Mouse (Mus musculus) kidney, adult 2 months (tissue): ENCODE measurements around the gene Erich3. TPM values are rescaled to one million over a fixed set of nuclear protein-coding genes. Genes with fewer than 3 reads are reported as not detected.
A peak's percentile ranks its signal among the peaks of the same experiment; 100 is the strongest.

ENCODE experiments used
- DNase-seq: peaks from one replicate; pipeline ENCODE4 v3.0.0; 2021
- H3K27ac ChIP-seq: fragments of 200-500 bp; 2 replicates; pipeline ENCODE4 v1.5.1; 2012; ENCODE audit warnings: low read depth, low read length, control low read depth, inconsistent platforms; ENCODE audit not compliant: insufficient read depth
- H3K27me3 ChIP-seq: fragments of 200-500 bp; replicated peaks from 2 replicates; pipeline ENCODE4 v1.6.1; 2012; ENCODE audit warnings: mild to moderate bottlenecking, moderate library complexity, low read length, inconsistent platforms; ENCODE audit not compliant: control insufficient read depth, insufficient read depth
- H3K36me3 ChIP-seq: fragments of 200-500 bp; 2 replicates; pipeline ENCODE4 v1.6.1; 2012; ENCODE audit warnings: mild to moderate bottlenecking, moderate library complexity, low read length, inconsistent platforms; ENCODE audit not compliant: control insufficient read depth, insufficient read depth
- H3K4me1 ChIP-seq: fragments of 200-500 bp; 2 replicates; pipeline ENCODE4 v1.6.1; 2011; ENCODE audit warnings: low read length; ENCODE audit not compliant: control insufficient read depth, insufficient read depth
- H3K4me3 ChIP-seq: fragments of 200-500 bp; 2 replicates; pipeline ENCODE4 v1.5.1; 2011; ENCODE audit warnings: mild to moderate bottlenecking, low read depth, low read length, control low read depth; ENCODE audit not compliant: insufficient read depth
- CTCF ChIP-seq: fragments of 200-500 bp; conservative IDR thresholded peaks from 2 replicates; pipeline ENCODE4 v1.5.1; 2011; ENCODE audit warnings: low read depth, mild to moderate bottlenecking, control low read depth, low read length, moderate library complexity, mixed read lengths; ENCODE audit not compliant: insufficient read depth, insufficient read length
- POLR2A ChIP-seq: fragments of 200-500 bp; IDR thresholded peaks from one replicate; pipeline ENCODE4 v1.6.1; 2011; ENCODE audit warnings: low read depth, low read length, control low read depth
- WGBS: fragments of 180-500 bp; shearing (Covaris S2); methylation state at CpG from one replicate; pipeline ENCODE4 v1.1.7; 2018; 5-methylcytosine and 5-hydroxymethylcytosine counted together
- polyA plus RNA-seq: library from polyadenylated mRNA; depleted of rRNA; stranded (reverse); fragments of >200 nt; gene quantifications from 2 replicates; pipeline ENCODE4 v1.2.3, GENCODE M21; 2012

Gene Erich3
- polyA plus RNA-seq, 1 experiment = 0.19 TPM

GRCm38 (mm10) chr3:154800888-154801429, 137.3 kb downstream of the Erich3 start:
- Histone ChIP-seq H3K4me1 (no peaks in the 10 kb centered on the region), H3K36me3 (no peaks in the 10 kb centered on the region), H3K27ac (no peak overlapping the region), H3K27me3 (no peaks in the 10 kb centered on the region), H3K4me3 (no peak overlapping the region)
- 24% methylated on average over 8 of the region's 8 CpGs for WGBS
- TF ChIP-seq CTCF (no peak), POLR2A (no peak)
- peak; percentile 44 for DNase-seq

GRCm38 (mm10) chr3:154806626-154807025, 143.0 kb downstream of the Erich3 start:
- H3K4me3 ChIP-seq = no peak overlapping the region
- H3K27me3 ChIP-seq = no peaks in the 10 kb centered on the region
- 23% methylated on average over 7 of the region's 7 CpGs for WGBS
- no peaks in the 10 kb centered on the region for H3K36me3 ChIP-seq
- no peak for DNase-seq
- H3K27ac ChIP-seq = no peak overlapping the region
- no peak for TF ChIP-seq POLR2A
- no peak for TF ChIP-seq CTCF
- H3K4me1 ChIP-seq = no peaks in the 10 kb centered on the region

DNA sequence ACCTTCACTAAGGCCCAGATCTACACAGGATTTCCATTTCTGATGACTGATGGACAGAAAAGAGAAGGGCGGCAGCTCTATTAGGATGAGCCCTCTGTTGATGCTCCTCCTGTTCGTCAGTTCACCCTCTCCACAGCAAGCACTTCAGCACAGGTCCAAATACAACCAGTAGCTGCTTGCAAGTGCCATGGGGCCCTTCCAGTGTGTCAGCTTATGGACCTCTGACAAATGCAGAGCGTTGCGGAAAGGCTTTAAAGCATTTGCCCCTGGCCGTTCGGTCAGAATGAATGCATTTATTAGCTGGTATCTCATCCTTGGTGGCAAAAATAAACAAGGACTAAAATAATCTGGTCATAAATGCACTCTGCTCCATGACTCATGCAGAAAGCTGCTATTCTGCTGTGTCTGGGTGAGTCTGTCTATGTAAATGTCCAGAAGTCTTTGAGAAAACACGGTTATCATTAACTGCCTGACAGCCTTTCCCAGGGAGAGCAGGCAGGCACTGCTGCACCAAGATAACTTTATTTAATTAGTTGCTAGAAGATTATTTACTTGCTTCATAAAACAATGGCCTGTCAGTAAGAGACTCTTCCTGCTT, 146.7 kb downstream of the Erich3 start:
- WGBS = 58% methylated on average over 7 of the region's 7 CpGs

DNA sequence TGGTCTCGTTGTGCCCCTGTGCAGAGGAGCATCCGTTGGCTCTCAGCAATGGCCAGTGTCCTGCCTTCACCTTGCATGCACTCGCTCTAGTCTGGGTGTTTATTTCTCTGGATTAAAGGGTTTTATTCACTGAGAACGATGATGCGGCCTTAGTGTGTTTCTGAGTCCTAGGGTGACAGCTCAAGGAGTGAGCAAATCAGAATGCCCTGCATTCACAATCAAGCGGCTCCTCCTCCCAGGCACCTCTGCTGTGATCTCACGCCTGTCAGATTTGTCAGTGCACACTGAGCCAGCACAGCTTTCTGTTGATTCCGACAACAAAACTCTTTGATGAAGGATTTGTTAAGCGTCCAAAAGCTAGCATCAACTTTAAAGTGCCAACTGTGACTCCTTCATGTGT, 147.6 kb downstream of the Erich3 start:
- Histone ChIP-seq H3K36me3 (no peaks in the 10 kb centered on the region), H3K4me3 (no peak overlapping the region), H3K27ac (no peak overlapping the region), H3K27me3 (no peaks in the 10 kb centered on the region), H3K4me1 (no peaks in the 10 kb centered on the region)
- no peak for TF ChIP-seq POLR2A
- TF ChIP-seq CTCF = no peak
- 55% methylated on average over 9 of the region's 9 CpGs for WGBS
- no peak for DNase-seq

More for the DNA sequence above, 146.7 kb downstream of the Erich3 start:
- no peak for DNase-seq
- H3K36me3 ChIP-seq = no peaks in the 10 kb centered on the region
- TF ChIP-seq POLR2A = no peak
- no peak for TF ChIP-seq CTCF
- H3K4me3 ChIP-seq = no peak overlapping the region
- H3K27ac ChIP-seq = no peak overlapping the region
- no peaks in the 10 kb centered on the region for H3K27me3 ChIP-seq
- H3K4me1 ChIP-seq = no peaks in the 10 kb centered on the region

- TF ChIP-seq POLR2A (no peak), CTCF (no peak)
Observed at GRCm38 (mm10) chr3:154811833-154812232, 148.2 kb downstream of the Erich3 start.

GRCm38 (mm10) chr3:154812893-154813292, 149.2 kb downstream of the Erich3 start:
- H3K27me3 ChIP-seq = no peaks in the 10 kb centered on the region
- H3K4me3 ChIP-seq = no peak overlapping the region
- no peak for DNase-seq
- no peaks in the 10 kb centered on the region for H3K4me1 ChIP-seq
- no peak overlapping the region for H3K27ac ChIP-seq
- no peaks in the 10 kb centered on the region for H3K36me3 ChIP-seq
- no peak for TF ChIP-seq POLR2A
- TF ChIP-seq CTCF = no peak
- 43% methylated on average over 1 of the region's 1 CpGs for WGBS

More at GRCm38 (mm10) chr3:154811833-154812232, 148.2 kb downstream of the Erich3 start:
- 64% methylated on average over 9 of the region's 9 CpGs for WGBS
- Histone ChIP-seq H3K4me3 (no peak overlapping the region), H3K27ac (no peak overlapping the region), H3K36me3 (no peaks in the 10 kb centered on the region), H3K4me1 (no peaks in the 10 kb centered on the region), H3K27me3 (no peaks in the 10 kb centered on the region)
- DNase-seq = no peak

DNA sequence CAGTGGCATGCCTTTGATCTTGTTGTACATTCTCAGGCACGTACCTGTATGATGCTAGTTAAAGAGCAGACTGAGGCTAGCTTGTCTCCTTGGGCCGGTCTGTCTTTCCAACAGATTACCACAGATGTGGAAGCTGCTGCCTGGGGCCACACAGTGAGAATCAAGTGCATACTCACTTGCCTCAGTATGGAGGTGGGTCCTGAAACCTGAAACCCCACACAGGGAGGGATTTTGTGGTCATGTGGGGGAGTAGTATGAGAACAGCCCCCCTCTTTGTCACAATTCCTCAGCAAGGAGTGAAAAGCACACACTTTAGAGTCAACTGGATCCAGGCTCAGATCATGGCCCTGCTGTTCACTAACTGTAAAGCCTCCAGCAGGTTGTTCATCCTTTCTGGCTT, 151.9 kb downstream of the Erich3 start:
- DNase-seq = no peak
- no peaks in the 10 kb centered on the region for H3K27me3 ChIP-seq
- H3K27ac ChIP-seq = no peak overlapping the region
- H3K4me3 ChIP-seq = no peak overlapping the region
- H3K36me3 ChIP-seq = no peaks in the 10 kb centered on the region
- H3K4me1 ChIP-seq = no peaks in the 10 kb centered on the region
- WGBS = 35% methylated on average over 2 of the region's 2 CpGs
- no peak for TF ChIP-seq CTCF
- no peak for TF ChIP-seq POLR2A
